Mouse (Mus musculus) Patski (cell line): Measurements from ENCODE around the gene Bnc2. TPM values are rescaled to one million over a fixed set of nuclear protein-coding genes. Genes with fewer than 3 reads are reported as not detected.

Experiments used
- ATAC-seq: fragments of 100-300 bp; one replicate; pipeline ENCODE4 v1.8.0; 2021
- CTCF ChIA-PET: fragments of 350-600 bp; sonication (Branson Sonifier 250); formaldehyde crosslinking; loops from one replicate; lab custom pipeline; 2022; ENCODE audit warnings: inconsistent platforms; lab: Charles Lee
- POLR2A ChIA-PET: fragments of 350-600 bp; sonication (Branson Sonifier 250); formaldehyde crosslinking; loops from one replicate; lab custom pipeline; 2022; ENCODE audit warnings: antibody characterized with exemption, inconsistent platforms; lab: Charles Lee
- DNase-seq: peaks from one replicate; pipeline ENCODE4 v3.0.0-alpha.2; 2011; ENCODE audit warnings: low read depth, low spot score
- H3K27me3 ChIP-seq: fragments of 371-371 bp; one replicate; pipeline ENCODE4 v1.5.1; 2021
- CTCF ChIP-seq: fragments of 100-300 bp; IDR thresholded peaks from one replicate; pipeline ENCODE4 v1.5.1; 2021
- in situ Hi-C: fragments of 300-500 bp; cut with MboI; formaldehyde crosslinking; loops from 3 replicates; pipeline ENCODE4 v1.11.1; 2018; ENCODE audit warnings: low pct_unique_long_range_greater_than_20kb, mixed read lengths
- polyA plus RNA-seq: library from polyadenylated mRNA; unstranded; gene quantifications from one replicate; pipeline ENCODE4 v1.2.3, GENCODE M21; 2021

Bnc2 gene
- polyA plus RNA-seq, 1 experiment from 2014 or later, result 19.3 TPM

DNA sequence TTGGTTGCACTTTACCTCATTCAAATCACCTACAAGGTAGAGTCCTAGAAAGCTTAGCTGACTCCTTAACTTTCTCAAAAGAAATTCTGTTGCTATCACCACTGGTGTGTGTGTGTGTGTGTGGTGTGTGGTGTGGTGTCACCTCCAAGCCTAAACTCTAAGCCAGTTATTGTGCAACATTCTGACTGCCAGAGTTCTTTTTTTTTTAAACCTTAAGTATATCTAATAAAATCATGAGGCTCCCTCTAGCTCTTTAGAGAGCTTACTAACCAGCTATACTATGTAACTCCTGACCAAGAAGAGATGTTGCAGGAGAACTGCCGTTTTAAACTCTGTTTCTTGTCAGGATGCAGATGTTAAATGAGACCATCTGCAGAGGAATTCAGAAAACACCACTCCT, 4.1 kb downstream of the Bnc2 start:
- ATAC-seq, result no peak

DNA sequence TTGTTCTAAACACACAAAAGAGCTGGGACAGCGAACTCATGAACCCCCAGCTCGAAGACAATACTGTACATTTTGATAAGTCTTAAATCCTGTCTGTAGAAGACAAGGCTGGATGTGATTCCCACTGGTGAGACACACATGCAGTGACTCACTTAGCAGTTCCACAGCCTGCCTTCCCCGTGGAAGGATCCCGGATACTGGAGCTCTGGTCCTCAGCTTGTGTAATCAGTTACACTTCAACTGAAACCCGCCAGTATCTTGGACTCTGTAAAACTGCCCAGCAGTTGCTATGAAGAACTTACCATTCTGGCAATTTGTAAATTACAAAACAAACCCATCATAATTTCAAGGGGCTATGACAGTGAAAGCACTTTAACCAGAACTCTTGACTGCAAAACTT, 5.4 kb downstream of the Bnc2 start:
- no peak for ATAC-seq
- DNase-seq, result no peak
- TF ChIP-seq CTCF, result no peak
- no peaks in the 10 kb centered on the region for H3K27me3 ChIP-seq
- in situ Hi-C loops, result loop anchor here (5.0 to 10.0 kb wide), 4 partner anchors 112 to 875 kb away; no protein-coding TSS in a partner anchor
- CTCF ChIA-PET, result interaction anchor here (1.9 kb wide), 1 partner anchor 12 kb away, joined by 7 read pairs; no protein-coding TSS in a partner anchor
- POLR2A ChIA-PET, result interaction anchor here (0.6 to 1.2 kb wide), 2 partner anchors 106 to 123 kb away, joined by 3 to 4 read pairs; no protein-coding TSS in a partner anchor

More for the DNA sequence above, 4.1 kb downstream of the Bnc2 start:
- ChIA-PET POLR2A (interaction anchor here (0.7 kb wide), 1 partner anchor 873 kb away, joined by 3 read pairs; no protein-coding TSS in a partner anchor), CTCF (interaction anchor here (0.9 to 1.5 kb wide), 3 partner anchors 9 to 107 kb away, joined by 3 read pairs; no protein-coding TSS in a partner anchor)
- no peaks in the 10 kb centered on the region for H3K27me3 ChIP-seq
- no peak for DNase-seq
- no peak for TF ChIP-seq CTCF
- in situ Hi-C loops, result loop anchor here (10.0 kb wide), 3 partner anchors 606 to 876 kb away; no protein-coding TSS in a partner anchor

DNA sequence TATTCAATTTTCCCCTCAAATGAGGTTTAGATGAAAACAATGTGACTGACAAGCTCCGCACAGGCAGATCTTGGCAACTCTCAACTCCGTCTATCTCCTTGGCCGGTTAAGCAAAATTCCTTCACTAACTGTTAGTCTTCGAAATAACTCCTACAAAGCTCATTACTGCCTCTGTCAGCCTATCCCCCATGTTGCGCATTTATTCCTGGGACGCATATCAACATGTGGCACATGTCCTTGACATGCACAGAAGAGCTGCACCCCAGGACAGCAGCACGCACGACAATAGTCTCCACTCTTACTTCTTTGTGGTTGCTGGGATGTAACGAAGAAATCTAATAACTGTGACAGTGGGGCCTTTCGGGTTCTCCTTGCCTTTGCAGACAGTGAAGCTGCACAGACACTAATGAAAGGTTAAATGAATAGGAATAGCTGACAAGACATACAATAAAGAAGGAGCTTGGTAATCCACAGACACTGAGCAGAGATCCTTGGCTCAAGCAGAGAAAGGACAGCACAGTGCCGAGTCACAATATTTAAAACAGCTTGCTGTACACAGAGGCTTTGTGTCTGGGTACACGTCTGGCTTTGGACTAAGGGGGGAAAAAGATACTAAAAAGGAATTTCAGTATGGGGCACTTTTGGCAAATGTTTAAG, 6.0 kb downstream of the Bnc2 start:
- DNase-seq, result no peak
- no peak for ATAC-seq
- TF ChIP-seq CTCF, result no peak
- ChIA-PET POLR2A (interaction anchor here (1.2 kb wide), 1 partner anchor 123 kb away, joined by 3 read pairs; no protein-coding TSS in a partner anchor), CTCF (interaction anchor here (1.1 to 1.9 kb wide), 2 partner anchors 11 to 146 kb away, joined by 3 to 7 read pairs; no protein-coding TSS in a partner anchor)
- no peaks in the 10 kb centered on the region for H3K27me3 ChIP-seq
- in situ Hi-C loops, result loop anchor here (5.0 kb wide), 1 partner anchor 112 kb away; no protein-coding TSS in a partner anchor

DNA sequence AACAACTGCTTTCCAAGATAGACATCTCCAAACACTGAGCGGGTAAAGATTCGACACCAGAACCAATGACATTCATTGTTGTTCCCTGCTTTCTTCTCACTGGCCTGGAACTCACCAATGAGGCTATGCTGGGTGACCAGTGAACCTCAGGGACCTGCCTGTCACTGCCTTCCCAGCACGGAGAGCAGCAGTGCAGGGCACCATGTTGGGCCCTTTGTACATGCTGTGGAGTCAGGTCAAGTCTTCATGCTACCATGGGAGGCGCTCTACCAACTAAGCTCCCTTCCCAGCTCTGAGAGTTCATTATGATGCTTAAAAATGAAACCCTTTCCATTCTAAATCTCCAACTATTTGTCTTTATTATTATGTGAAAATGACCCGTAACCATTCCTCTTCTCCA, 6.8 kb downstream of the Bnc2 start:
- no peak for ATAC-seq
- ChIA-PET CTCF (interaction anchor here (1.1 kb wide), 1 partner anchor 145 kb away, joined by 3 read pairs; no protein-coding TSS in a partner anchor), POLR2A (interaction anchor here (1.2 kb wide), 1 partner anchor 122 kb away, joined by 3 read pairs; no protein-coding TSS in a partner anchor)
- DNase-seq, result no peak
- no peak for TF ChIP-seq CTCF
- H3K27me3 ChIP-seq, result no peaks in the 10 kb centered on the region
- in situ Hi-C loops, result loop anchor here (5.0 kb wide), 1 partner anchor 111 kb away; no protein-coding TSS in a partner anchor

DNA sequence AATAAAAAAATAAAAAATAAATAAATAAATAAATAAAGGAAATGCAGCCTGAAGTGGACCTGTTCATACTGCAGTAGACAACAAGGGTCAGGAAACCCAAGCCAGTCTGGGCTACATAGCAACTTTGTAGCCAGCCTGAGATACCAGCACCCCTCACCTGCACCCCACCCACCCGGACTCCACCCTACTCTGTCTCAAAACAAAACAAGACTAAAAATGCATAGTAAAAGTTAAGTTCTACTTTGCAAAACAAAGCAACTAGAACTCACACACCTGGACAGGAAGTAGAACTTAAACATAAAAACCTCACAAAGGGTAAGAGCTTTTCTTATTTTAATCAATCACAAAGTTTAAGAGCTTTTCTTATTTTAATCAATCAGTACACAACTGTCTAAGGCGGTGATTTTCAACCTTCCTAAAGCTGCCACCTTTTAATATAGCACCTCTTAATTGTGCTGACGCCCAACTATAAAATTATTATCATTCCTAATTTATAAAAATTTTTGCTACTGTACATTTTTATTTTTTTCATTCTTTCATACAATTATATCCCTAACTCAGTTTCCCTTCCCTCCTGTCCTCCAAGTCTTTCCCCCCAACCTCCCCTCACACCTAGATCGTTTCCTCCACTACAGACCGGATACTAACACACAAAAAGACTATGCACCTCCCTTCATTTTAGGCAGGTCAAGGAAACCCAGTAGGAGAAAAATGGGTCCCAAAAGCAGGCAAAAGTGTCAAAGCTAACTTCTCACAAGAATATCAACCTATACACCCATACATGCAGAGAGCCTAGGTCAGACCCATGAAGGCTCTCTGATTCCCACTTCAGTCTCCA, 12.6 kb downstream of the Bnc2 start:
- no peak for TF ChIP-seq CTCF
- DNase-seq (no peak), ATAC-seq (no peak)
- ChIA-PET CTCF (interaction anchor here (1.0 kb wide), 1 partner anchor 9 kb away, joined by 3 read pairs; no protein-coding TSS in a partner anchor), POLR2A (no interaction called here)
- H3K27me3 ChIP-seq, result no peaks in the 10 kb centered on the region
- in situ Hi-C loops, result no loop called here

DNA sequence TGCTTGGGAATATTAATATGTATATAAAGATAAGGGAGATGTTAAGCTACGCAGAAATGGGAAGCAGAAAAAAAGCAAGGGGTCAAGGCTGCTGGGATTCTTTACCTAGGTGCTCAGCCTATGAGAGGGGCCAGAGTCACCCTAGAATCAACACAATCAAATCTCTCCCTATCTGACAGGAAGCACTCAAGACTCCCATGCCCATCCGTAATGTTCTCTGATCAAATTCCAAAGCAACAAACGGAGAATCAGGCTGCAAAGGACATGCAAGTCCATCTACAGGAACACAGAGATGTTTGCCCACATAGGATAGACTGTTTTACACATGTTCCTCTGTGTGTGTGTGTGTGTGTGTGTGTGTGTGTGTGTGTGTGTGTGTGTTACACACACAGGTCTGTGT, 13.7 kb downstream of the Bnc2 start:
- POLR2A ChIA-PET, result no interaction called here
- CTCF ChIA-PET, result no interaction called here
- TF ChIP-seq CTCF, result no peak
- in situ Hi-C loops, result no loop called here
- DNase-seq, result no peak
- no peak for ATAC-seq
- no peaks in the 10 kb centered on the region for H3K27me3 ChIP-seq

DNA sequence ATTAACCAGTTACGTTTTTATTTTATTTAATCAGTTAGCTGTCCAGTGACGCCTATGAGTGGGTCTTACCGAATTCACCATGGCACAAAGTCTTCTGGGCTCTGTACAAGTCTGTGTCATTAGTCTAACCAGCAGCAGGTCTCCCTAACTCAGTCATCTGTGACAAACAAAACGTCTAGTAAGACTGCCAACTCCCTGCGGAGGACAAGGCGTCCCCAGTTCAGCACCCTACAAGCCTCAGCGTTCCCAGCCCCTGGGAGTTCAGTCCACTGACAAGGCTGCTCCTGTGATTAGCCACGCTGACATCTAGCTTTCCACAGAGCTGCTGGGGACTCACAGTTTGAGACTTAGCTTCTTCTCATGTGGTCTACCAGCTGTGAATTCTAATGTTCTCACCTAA, 23.3 kb downstream of the Bnc2 start:
- CTCF ChIA-PET, result no interaction called here
- DNase-seq, result no peak
- in situ Hi-C loops, result no loop called here
- H3K27me3 ChIP-seq, result no peaks in the 10 kb centered on the region
- no peak for TF ChIP-seq CTCF
- no peak for ATAC-seq
- POLR2A ChIA-PET, result no interaction called here

DNA sequence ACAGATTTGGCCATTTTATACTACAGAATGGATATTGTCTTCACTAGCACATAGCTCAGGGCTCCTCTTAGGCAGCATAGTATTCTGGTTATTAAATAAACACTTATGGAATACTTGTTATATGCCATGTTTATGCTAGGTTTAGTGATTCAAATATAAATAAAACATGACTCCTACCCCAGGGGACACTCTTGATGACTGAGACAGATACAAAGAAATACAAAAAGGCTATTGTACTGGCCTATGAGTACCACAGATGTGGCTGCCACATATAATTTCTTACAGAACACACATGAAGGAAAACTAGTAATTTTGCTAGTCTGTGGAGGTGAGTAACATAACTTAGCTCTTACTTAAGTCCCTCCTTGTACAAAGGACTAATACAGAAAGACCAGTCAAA, 28.5 kb downstream of the Bnc2 start:
- in situ Hi-C loops, result no loop called here
- ChIA-PET POLR2A (interaction anchor here (1.2 kb wide), 1 partner anchor 8 kb away, joined by 3 read pairs; no protein-coding TSS in a partner anchor), CTCF (no interaction called here)
- ATAC-seq (no peak), DNase-seq (no peak)
- no peak for TF ChIP-seq CTCF
- H3K27me3 ChIP-seq, result no peaks in the 10 kb centered on the region

DNA sequence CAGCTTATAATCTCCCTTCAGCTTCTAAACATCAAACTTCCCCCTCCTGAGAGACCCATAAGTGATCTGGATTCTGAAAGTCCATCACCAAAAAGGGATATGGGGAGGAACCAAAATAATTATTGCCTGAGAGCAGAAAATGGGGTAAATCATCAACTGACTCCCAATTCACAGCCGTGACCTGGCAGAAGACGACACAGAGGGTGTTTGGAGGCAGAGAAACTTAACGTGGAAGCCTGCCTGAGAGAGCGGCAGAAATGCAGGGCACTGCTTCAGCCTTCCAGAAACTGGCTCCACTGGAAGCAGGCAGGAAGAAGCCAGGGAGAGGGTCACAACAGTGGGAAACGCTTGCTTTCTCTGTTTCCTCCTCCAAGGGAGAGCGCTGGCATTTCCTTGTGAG, 35.9 kb downstream of the Bnc2 start:
- ChIA-PET CTCF (interaction anchor here (1.3 kb wide), 1 partner anchor 27 kb away, joined by 4 read pairs; no protein-coding TSS in a partner anchor), POLR2A (interaction anchor here (1.2 kb wide), 1 partner anchor 37 kb away, joined by 3 read pairs; no protein-coding TSS in a partner anchor)
- H3K27me3 ChIP-seq, result no peaks in the 10 kb centered on the region
- in situ Hi-C loops, result no loop called here
- DNase-seq, result no peak
- no peak for ATAC-seq
- no peak for TF ChIP-seq CTCF

DNA sequence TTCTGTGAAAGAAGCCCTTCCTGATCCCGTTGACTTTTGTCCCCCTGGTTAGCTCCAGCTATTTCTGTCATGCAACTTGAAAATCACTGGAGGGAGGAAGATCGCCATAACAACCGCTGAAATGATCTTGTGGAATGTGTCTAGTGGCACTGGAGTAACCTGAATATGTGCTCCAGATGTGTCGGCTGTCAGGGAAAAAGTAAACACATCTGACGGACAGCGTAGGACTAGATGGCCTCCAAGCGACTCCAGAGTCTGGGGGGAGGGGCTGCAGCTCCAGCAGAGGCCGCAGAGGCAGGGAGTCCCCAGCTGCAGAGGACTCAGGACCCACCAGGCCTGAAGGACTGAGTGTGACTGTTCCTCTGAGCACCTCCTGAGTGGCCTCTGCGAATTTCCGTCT, 37.4 kb downstream of the Bnc2 start:
- in situ Hi-C loops, result no loop called here

More for the DNA sequence above, 37.4 kb downstream of the Bnc2 start:
- ATAC-seq, result peak; percentile 38
- no peaks in the 10 kb centered on the region for H3K27me3 ChIP-seq
- peak; percentile 41 for DNase-seq
- ChIA-PET POLR2A (interaction anchor here (1.4 to 1.6 kb wide), 2 partner anchors 9 to 36 kb away, joined by 3 to 4 read pairs; no protein-coding TSS in a partner anchor), CTCF (interaction anchor here (1.3 kb wide), 1 partner anchor 29 kb away, joined by 4 read pairs; no protein-coding TSS in a partner anchor)
- TF ChIP-seq CTCF, result no peak
